Mouse (Mus musculus) hindbrain, embryonic 11.5 days (tissue): ENCODE results near the gene Fut2. TPM values are rescaled to one million over a fixed set of nuclear protein-coding genes. Genes with fewer than 3 reads are reported as not detected.

Source experiments
- ATAC-seq: fragments of 200-750 bp; cut with Nextera tagmentation; 2 replicates; pipeline ENCODE4 v1.8.0; 2017; ENCODE audit warnings: mild to moderate bottlenecking, moderate TSS enrichment, moderate library complexity; ENCODE audit not compliant: low FRiP score
- DNase-seq: peaks from one replicate; pipeline ENCODE4 v3.0.0-alpha.2; 2015; ENCODE audit warnings: low spot score
- H3K27ac ChIP-seq: fragments of 300-500 bp; sonication (generic); 2 replicates; pipeline ENCODE4 v1.5.1; 2014; ENCODE audit warnings: mild to moderate bottlenecking, low read depth, low read length
- H3K27me3 ChIP-seq: fragments of 300-500 bp; sonication (generic); 2 replicates; pipeline ENCODE4 v1.6.1; 2014; ENCODE audit warnings: mild to moderate bottlenecking, low read length, moderate library complexity, mixed read lengths; ENCODE audit not compliant: control insufficient read depth, insufficient read depth
- H3K36me3 ChIP-seq: fragments of 300-500 bp; sonication (generic); 2 replicates; pipeline ENCODE4 v1.6.1; 2014; ENCODE audit warnings: mild to moderate bottlenecking, low read length, moderate library complexity, mixed read lengths; ENCODE audit not compliant: control insufficient read depth, insufficient read depth
- H3K4me1 ChIP-seq: fragments of 300-500 bp; sonication (generic); replicated peaks from 2 replicates; pipeline ENCODE4 v1.6.1; 2014; ENCODE audit warnings: low read length, mixed read lengths; ENCODE audit not compliant: control insufficient read depth, insufficient read depth
- H3K4me2 ChIP-seq: fragments of 300-500 bp; sonication (generic); replicated peaks from 2 replicates; pipeline ENCODE4 v1.6.1; 2014; ENCODE audit warnings: mild to moderate bottlenecking, low read depth, low read length
- H3K4me3 ChIP-seq: fragments of 300-500 bp; sonication (generic); 2 replicates; pipeline ENCODE4 v1.5.1; 2014; ENCODE audit warnings: low read depth, low read length
- H3K9ac ChIP-seq: fragments of 300-500 bp; sonication (generic); 2 replicates; pipeline ENCODE4 v1.6.1; 2014; ENCODE audit warnings: low read depth, low read length
- H3K9me3 ChIP-seq: fragments of 300-500 bp; sonication (generic); 2 replicates; pipeline ENCODE4 v1.6.1; 2016; ENCODE audit warnings: low read length; ENCODE audit not compliant: control insufficient read depth
- WGBS: fragments of 180-500 bp; shearing (Covaris S2); extraction: QIAGEN DNeasy Blood & Tissue Kit; methylation state at CpG from one replicate; pipeline ENCODE4 v1.1.7; 2014; 5-methylcytosine and 5-hydroxymethylcytosine counted together
- polyA plus RNA-seq: library from polyadenylated mRNA; unstranded; fragments of >200 nt; fragmentation: Nextera tagmentation; extraction: Ambion mirVana; gene quantifications from 2 replicates; pipeline ENCODE4 v1.2.1, GENCODE M21; 2014

Gene Fut2
- polyA plus RNA-seq, 1 experiment from 2014 or later: 0.06 TPM

DNA sequence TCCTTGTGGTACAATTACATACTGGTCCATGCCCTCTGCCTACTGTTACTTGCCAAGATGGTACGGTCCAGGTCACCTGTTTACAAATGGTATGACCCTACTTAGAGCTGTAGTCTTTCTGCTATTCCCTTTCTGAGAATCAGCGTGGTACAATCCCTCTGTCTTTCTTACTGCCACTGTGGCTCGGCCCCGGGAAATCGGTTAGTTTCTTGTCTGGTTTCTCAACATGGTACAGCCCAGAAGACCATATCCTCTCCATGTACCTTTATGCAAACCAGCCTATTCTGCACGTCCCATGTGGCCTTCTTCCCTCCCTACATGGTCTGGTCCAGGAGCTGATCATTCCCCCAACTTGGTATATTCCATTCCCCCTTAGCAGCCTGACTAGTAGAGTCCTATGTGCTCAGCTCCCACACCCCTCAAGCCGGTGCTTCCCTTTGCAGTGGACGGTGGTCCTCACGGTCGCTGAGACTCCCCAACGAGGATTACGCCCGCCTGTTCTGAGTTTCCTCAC, 37.9 kb upstream of the Fut2 start:
- Histone ChIP-seq H3K9me3 (no peaks in the 10 kb centered on the region), H3K36me3 (no peaks in the 10 kb centered on the region), H3K4me3 (peak overlapping the region; percentile 39), H3K9ac (peak overlapping the region; percentile 50; the same call in 1 of the 2 replicates), H3K27ac (peak overlapping the region; percentile 81), H3K4me1 (peaks cover 39% of the 10 kb centered on the region), H3K4me2 (peak overlapping the region; percentile 95), H3K27me3 (peaks cover 13% of the 10 kb centered on the region)
- 1% methylated on average over 13 of the region's 13 CpGs for WGBS
- ATAC-seq (peak; percentile 62), DNase-seq (peak; percentile 80)

- ATAC-seq: no peak
- Histone ChIP-seq H3K9me3 (no peaks in the 10 kb centered on the region), H3K9ac (peak overlapping the region; percentile 50; the same call in 1 of the 2 replicates), H3K4me1 (peaks cover 35% of the 10 kb centered on the region), H3K4me2 (peak overlapping the region; percentile 95), H3K36me3 (no peaks in the 10 kb centered on the region), H3K27me3 (peaks cover 18% of the 10 kb centered on the region), H3K27ac (peak overlapping the region; percentile 81), H3K4me3 (peak overlapping the region; percentile 39)
- 45% methylated on average over 12 of the region's 12 CpGs for WGBS
- DNase-seq: no peak
Observed at GRCm38 (mm10) chr7:45703521-45704033, 37.4 kb upstream of the Fut2 start.

DNA sequence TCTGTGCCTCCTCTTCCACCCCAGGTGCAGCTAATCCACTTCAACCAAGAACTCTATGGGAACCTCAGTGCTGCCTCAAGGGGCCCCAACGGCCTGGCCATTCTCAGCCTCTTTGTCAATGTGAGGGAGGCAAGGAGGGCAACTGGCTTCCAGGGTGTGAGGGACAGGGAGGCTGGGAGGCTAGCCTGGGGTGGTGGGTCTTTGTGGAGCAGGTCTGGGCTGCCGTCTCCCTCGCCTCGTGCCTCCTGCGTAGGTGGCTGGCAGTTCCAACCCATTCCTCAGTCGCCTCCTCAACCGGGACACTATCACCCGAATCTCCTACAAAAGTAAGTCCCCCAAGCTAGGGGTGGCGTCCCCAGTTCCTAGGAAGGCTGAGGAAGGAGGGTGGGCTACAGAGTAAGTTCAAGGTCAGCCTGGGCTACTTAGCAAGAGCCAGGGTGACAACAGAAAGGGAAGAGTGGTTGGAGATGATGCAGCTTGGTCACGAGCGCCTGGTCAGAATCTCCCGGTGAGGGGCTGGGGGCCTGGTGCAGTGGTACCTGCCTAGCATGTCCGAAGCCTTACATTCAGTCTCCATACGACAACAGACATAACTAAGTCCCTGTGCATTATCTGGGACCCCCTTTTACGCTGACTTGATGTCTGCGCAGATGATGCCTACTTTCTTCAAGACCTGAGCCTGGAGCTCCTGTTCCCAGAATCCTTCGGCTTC, 36.8 kb upstream of the Fut2 start:
- ATAC-seq: no peak
- Histone ChIP-seq H3K9ac (no peak overlapping the region), H3K9me3 (no peaks in the 10 kb centered on the region), H3K4me3 (no peak overlapping the region), H3K4me1 (peaks cover 30% of the 10 kb centered on the region), H3K27me3 (peaks cover 20% of the 10 kb centered on the region), H3K4me2 (no peak overlapping the region), H3K27ac (no peak overlapping the region), H3K36me3 (no peaks in the 10 kb centered on the region)
- no peak for DNase-seq
- 89% methylated on average over 17 of the region's 17 CpGs for WGBS

- no peaks in the 10 kb centered on the region for H3K36me3 ChIP-seq
- WGBS: 90% methylated on average over 11 of the region's 11 CpGs
- no peak overlapping the region for H3K27ac ChIP-seq
- no peak for ATAC-seq
- peaks cover 24% of the 10 kb centered on the region for H3K4me1 ChIP-seq
- H3K9ac ChIP-seq: no peak overlapping the region
- H3K27me3 ChIP-seq: peaks cover 20% of the 10 kb centered on the region
- H3K4me3 ChIP-seq: no peak overlapping the region
- no peak overlapping the region for H3K4me2 ChIP-seq
- no peaks in the 10 kb centered on the region for H3K9me3 ChIP-seq
- DNase-seq: no peak
Observed at GRCm38 (mm10) chr7:45702316-45702715, 36.1 kb upstream of the Fut2 start.

DNA sequence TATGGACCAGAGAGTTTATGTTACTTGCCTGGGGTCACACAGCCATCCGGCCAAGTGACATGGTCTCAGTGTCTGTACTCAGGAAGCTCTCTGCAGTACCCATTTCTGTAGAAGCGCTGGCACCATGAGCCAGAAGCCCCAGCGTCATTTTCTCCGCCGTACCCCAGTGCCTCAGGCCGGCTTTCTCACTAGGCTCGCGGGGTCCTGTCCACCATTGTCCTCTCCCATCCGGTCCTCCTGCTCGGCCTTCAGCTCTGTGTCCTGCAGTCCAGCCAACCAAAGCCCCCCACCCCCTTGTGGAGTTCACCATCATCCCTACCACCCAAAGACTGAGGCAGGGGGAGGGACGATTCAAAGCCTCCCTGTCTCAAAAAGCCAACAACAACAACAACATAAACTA, 35.4 kb upstream of the Fut2 start:
- no peak overlapping the region for H3K27ac ChIP-seq
- 83% methylated on average over 11 of the region's 11 CpGs for WGBS
- peaks cover 23% of the 10 kb centered on the region for H3K4me1 ChIP-seq
- H3K4me2 ChIP-seq: no peak overlapping the region; the same call in 1 of the 2 replicates
- no peaks in the 10 kb centered on the region for H3K9me3 ChIP-seq
- no peak for DNase-seq
- peaks cover 20% of the 10 kb centered on the region for H3K27me3 ChIP-seq
- no peak overlapping the region for H3K9ac ChIP-seq
- no peak overlapping the region for H3K4me3 ChIP-seq
- no peaks in the 10 kb centered on the region for H3K36me3 ChIP-seq
- no peak for ATAC-seq

- peaks cover 18% of the 10 kb centered on the region for H3K4me1 ChIP-seq
- peak overlapping the region; percentile 46; the same call in 1 of the 2 replicates for H3K9ac ChIP-seq
- H3K27me3 ChIP-seq: peaks cover 20% of the 10 kb centered on the region
- 29% methylated on average over 11 of the region's 11 CpGs for WGBS
- peak overlapping the region; percentile 33 for H3K4me3 ChIP-seq
- no peaks in the 10 kb centered on the region for H3K9me3 ChIP-seq
- H3K27ac ChIP-seq: no peak overlapping the region; the same call in 1 of the 2 replicates
- ATAC-seq (no peak), DNase-seq (no peak)
- H3K36me3 ChIP-seq: no peaks in the 10 kb centered on the region
- H3K4me2 ChIP-seq: peak overlapping the region; percentile 58
Observed at GRCm38 (mm10) chr7:45701072-45701471, 34.9 kb upstream of the Fut2 start.

DNA sequence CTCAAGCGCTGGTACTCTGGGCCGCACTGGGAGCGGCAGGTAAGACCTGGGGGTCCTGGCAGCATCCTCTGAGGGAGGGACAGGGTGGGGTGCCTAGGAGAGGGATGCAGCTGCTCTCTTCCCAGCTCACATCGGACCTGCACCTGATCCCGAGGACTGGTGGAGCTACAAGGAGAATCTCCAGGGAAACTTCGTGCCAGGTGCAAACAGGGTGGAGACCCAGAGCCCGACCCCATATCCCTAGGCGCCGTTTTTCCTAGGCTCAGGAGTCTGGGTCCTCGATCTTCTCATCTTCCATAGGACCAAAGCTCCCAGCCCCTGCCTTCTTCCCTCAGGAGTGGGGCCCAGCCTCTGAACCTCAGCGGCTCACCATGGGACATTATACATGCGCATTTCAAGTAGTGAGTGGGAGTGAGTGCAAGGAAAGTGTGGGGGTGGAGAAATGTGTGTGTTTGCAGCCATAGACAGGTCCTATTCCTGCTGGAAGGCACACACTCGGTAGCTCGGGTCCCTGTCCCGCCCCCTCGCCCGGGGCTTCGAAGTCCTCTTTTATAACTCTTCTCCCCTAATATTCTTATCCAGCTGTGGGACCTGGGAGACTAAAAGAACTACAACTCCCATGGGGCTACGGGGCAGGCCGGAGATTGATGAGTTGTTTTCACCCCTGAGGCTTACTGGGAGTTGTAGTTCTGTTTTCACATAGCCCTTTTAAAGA, 34.3 kb upstream of the Fut2 start:
- ATAC-seq: peak; percentile 17; the same call in 1 of the 2 replicates
- H3K27ac ChIP-seq: no peak overlapping the region
- peak overlapping the region; percentile 33 for H3K4me3 ChIP-seq
- peak; percentile 85 for DNase-seq
- H3K27me3 ChIP-seq: peaks cover 20% of the 10 kb centered on the region
- H3K9me3 ChIP-seq: no peaks in the 10 kb centered on the region
- H3K4me1 ChIP-seq: peaks cover 14% of the 10 kb centered on the region
- H3K4me2 ChIP-seq: peak overlapping the region; percentile 58
- WGBS: under 1% methylated on average over 17 of the region's 20 CpGs
- H3K9ac ChIP-seq: peak overlapping the region; percentile 29
- no peaks in the 10 kb centered on the region for H3K36me3 ChIP-seq

GRCm38 (mm10) chr7:45699523-45700141, 33.4 kb upstream of the Fut2 start, which contains the start of gene Car11:
TSS of gene Car11 (plus strand) at chr7:45699843.
- no peak within 1 kb of the TSS for H3K27ac ChIP-seq
- no peaks in the 10 kb centered on the region for H3K36me3 ChIP-seq
- peaks cover 20% of the 10 kb centered on the region for H3K27me3 ChIP-seq
- H3K9me3 ChIP-seq: no peaks in the 10 kb centered on the region
- WGBS: 1% methylated on average over 30 of the region's 36 CpGs
- peak within 1 kb of the TSS; percentile 33 for H3K4me3 ChIP-seq
- peak; percentile 43 for DNase-seq
- H3K4me2 ChIP-seq: peak within 1 kb of the TSS; percentile 58
- ATAC-seq: no peak
- H3K4me1 ChIP-seq: peaks cover 11% of the 10 kb centered on the region; the same call in 1 of the 2 replicates
- peak within 1 kb of the TSS; percentile 29 for H3K9ac ChIP-seq
